Mouse (Mus musculus) lung, postnatal 0 days (tissue): ENCODE measurements around the gene Grin2c.

Experiments used
- CTCF ChIP-seq: IDR thresholded peaks from 2 replicates; pipeline ENCODE4 v1.5.1; 2016; ENCODE audit warnings: antibody characterized with exemption, mild to moderate bottlenecking
- EP300 ChIP-seq: IDR thresholded peaks from 2 replicates; pipeline ENCODE4 v1.6.1; 2016; ENCODE audit warnings: antibody characterized with exemption, mild to moderate bottlenecking, control low read depth

- TF ChIP-seq CTCF (no peak), EP300 (no peak)
Observed at GRCm38 (mm10) chr11:115246386-115246785, 20.7 kb downstream of the Grin2c start.
